Mouse (Mus musculus) forebrain, postnatal 0 days (tissue): ENCODE results near the gene Atp6v0a2. TPM values are rescaled to one million over a fixed set of nuclear protein-coding genes. Genes with fewer than 3 reads are reported as not detected.

Experiments
- ATAC-seq: fragments of 200-750 bp; cut with Nextera tagmentation; 2 replicates; pipeline ENCODE4 v1.8.0; 2017; ENCODE audit warnings: mild to moderate bottlenecking, moderate library complexity
- DNase-seq: peaks from one replicate; pipeline ENCODE4 v3.0.0-alpha.2; 2015
- H3K27ac ChIP-seq: fragments of 300-500 bp; sonication (generic); 2 replicates; pipeline ENCODE4 v1.5.1; 2014; ENCODE audit warnings: low read depth, mild to moderate bottlenecking, antibody characterized with exemption, low read length, moderate library complexity, mixed read lengths
- H3K27me3 ChIP-seq: fragments of 300-500 bp; sonication (generic); 2 replicates; pipeline ENCODE4 v1.6.1; 2014; ENCODE audit warnings: mild to moderate bottlenecking, low read length, mixed read lengths; ENCODE audit not compliant: insufficient read depth
- H3K36me3 ChIP-seq: fragments of 300-500 bp; sonication (generic); 2 replicates; pipeline ENCODE4 v1.6.1; 2014; ENCODE audit warnings: mild to moderate bottlenecking, moderate library complexity; ENCODE audit not compliant: insufficient read depth
- H3K4me1 ChIP-seq: fragments of 300-500 bp; sonication (generic); 2 replicates; pipeline ENCODE4 v1.6.1; 2014; ENCODE audit warnings: antibody characterized with exemption; ENCODE audit not compliant: insufficient read depth
- H3K4me2 ChIP-seq: fragments of 300-500 bp; sonication (generic); 2 replicates; pipeline ENCODE4 v1.6.1; 2014; ENCODE audit warnings: low read depth, mild to moderate bottlenecking, moderate library complexity
- H3K4me3 ChIP-seq: fragments of 300-500 bp; sonication (generic); 2 replicates; pipeline ENCODE4 v1.5.1; 2014; ENCODE audit warnings: low read depth, low read length, mixed read lengths
- H3K9ac ChIP-seq: fragments of 300-500 bp; sonication (generic); 2 replicates; pipeline ENCODE4 v1.6.1; 2014; ENCODE audit warnings: mild to moderate bottlenecking
- H3K9me3 ChIP-seq: fragments of 300-500 bp; sonication (generic); 2 replicates; pipeline ENCODE4 v1.6.1; 2016; ENCODE audit warnings: low read length
- CTCF ChIP-seq: sonication (generic); IDR thresholded peaks from 2 replicates; pipeline ENCODE4 v1.5.1; 2016; ENCODE audit warnings: antibody characterized with exemption, control low read depth, low read depth
- WGBS: fragments of 180-500 bp; shearing (Covaris S2); extraction: QIAGEN DNeasy Blood & Tissue Kit; methylation state at CpG from one replicate; pipeline ENCODE4 v1.1.7; 2014; 5-methylcytosine and 5-hydroxymethylcytosine counted together
- polyA plus RNA-seq: library from polyadenylated mRNA; unstranded; fragments of >200 nt; fragmentation: Nextera tagmentation; extraction: Ambion mirVana; gene quantifications from 2 replicates; pipeline ENCODE4 v1.2.1, GENCODE M21; 2015
- total RNA-seq: library from RNA; depleted of rRNA; stranded (reverse); fragments of >200 nt; gene quantifications from 2 replicates; pipeline ENCODE4 v1.2.3, GENCODE M21; 2014

Gene Atp6v0a2
- total and polyA plus RNA-seq, 2 experiments from 2014 or later: 20.1 to 21.2 TPM

DNA sequence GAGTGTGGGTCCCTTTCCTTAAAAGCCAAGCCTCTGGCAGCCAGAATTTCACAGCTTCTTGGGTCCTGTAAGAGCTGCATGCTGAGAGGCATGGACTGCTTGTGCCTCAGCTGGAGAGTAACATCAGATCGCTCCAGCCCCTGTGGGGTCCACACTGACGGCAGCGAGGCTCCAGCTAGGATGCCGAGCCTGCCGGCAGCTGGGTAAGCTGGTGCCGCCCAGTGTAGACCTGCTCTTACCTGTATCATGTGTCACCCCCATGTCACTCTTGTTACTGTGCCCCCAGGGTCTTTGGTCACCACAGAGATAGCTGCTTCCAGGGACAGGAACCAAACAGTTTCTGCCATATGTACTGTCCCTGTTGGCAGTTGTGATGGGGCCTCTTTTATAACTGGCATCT lies 94.7 kb downstream of the Atp6v0a2 start:
- Histone ChIP-seq H3K9me3 (no peaks in the 10 kb centered on the region), H3K27me3 (no peaks in the 10 kb centered on the region), H3K4me2 (no peak overlapping the region), H3K27ac (no peak overlapping the region), H3K4me1 (no peaks in the 10 kb centered on the region), H3K9ac (no peak overlapping the region), H3K4me3 (no peak overlapping the region), H3K36me3 (peaks cover 51% of the 10 kb centered on the region)
- DNase-seq: no peak
- no peak for TF ChIP-seq CTCF
- WGBS: 89% methylated on average over 6 of the region's 6 CpGs
- no peak for ATAC-seq

DNA sequence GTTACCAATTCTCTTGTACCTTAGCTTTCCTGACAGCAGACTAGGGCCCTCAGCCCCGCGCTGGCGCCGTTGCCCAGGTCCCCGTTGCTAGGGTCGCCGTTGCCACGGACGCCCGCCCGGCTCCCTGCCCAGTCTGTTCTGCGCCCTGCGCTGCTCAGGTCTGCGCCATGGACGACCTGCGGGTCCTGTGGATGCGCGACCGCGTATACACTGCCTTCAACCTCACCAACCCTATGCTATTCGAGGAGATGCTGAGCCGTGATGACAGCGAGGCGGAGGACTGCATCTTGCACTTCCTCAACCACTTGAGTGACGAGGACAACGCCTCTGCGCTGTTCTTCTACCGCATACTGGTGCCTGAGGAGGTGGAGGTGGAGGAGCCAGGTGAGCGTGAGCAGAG lies 96.6 kb downstream of the Atp6v0a2 start, which contains the start of gene Dnah10:
Dnah10 (plus strand) TSS at position 89 of the 400 bp plus-strand sequence.
- no peak for TF ChIP-seq CTCF
- H3K27ac ChIP-seq: no peak within 1 kb of the TSS
- H3K4me2 ChIP-seq: peak within 1 kb of the TSS; percentile 37; the same call in 1 of the 2 replicates
- peak; percentile 16 for DNase-seq
- WGBS: 7% methylated on average over 29 of the region's 29 CpGs
- H3K9me3 ChIP-seq: no peaks in the 10 kb centered on the region
- H3K9ac ChIP-seq: peak within 1 kb of the TSS; percentile 22; the same call in 1 of the 2 replicates
- H3K4me1 ChIP-seq: no peaks in the 10 kb centered on the region
- H3K27me3 ChIP-seq: no peaks in the 10 kb centered on the region
- peaks cover 32% of the 10 kb centered on the region for H3K36me3 ChIP-seq
- ATAC-seq: peak; percentile 83
- 0 out of 2 replicates have a peak within 1 kb of the TSS, but pooled peaks have one; percentile 7 for H3K4me3 ChIP-seq

DNA sequence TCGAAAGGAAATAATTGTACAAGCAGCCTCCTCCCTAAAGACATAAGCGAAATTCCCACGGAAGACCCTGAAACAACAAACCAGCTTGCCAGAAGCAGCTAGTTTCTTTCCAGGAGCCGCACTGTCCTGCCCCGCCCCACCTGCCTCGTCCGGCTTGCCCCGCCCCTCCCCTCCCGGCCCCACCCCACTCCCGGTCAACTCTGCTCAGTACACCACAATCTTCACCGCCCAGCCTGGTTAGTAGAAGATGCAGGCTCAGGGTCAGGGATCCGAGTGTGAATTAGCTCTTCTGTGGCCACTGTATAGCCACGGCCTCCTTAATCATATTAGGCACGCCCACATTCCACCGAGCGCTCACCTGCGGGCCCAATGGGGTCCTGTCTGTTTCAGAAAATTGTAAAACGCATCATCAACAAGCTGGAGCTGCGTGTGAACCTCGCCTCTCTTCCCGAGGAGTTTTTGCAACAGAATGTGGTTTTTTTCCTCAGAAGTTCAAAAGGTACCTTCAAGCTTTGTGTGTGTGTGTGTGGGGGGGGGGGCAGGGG lies 101.4 kb downstream of the Atp6v0a2 start:
- no peak for DNase-seq
- no peak for TF ChIP-seq CTCF
- no peaks in the 10 kb centered on the region for H3K27me3 ChIP-seq
- H3K9me3 ChIP-seq: no peaks in the 10 kb centered on the region
- H3K27ac ChIP-seq: no peak overlapping the region
- no peaks in the 10 kb centered on the region for H3K4me1 ChIP-seq
- peak overlapping the region; percentile 19; the same call in 1 of the 2 replicates for H3K4me3 ChIP-seq
- 15% methylated on average over 21 of the region's 21 CpGs for WGBS
- no peak for ATAC-seq
- no peak overlapping the region for H3K9ac ChIP-seq
- peak overlapping the region; percentile 26 for H3K4me2 ChIP-seq
- H3K36me3 ChIP-seq: no peaks in the 10 kb centered on the region

DNA sequence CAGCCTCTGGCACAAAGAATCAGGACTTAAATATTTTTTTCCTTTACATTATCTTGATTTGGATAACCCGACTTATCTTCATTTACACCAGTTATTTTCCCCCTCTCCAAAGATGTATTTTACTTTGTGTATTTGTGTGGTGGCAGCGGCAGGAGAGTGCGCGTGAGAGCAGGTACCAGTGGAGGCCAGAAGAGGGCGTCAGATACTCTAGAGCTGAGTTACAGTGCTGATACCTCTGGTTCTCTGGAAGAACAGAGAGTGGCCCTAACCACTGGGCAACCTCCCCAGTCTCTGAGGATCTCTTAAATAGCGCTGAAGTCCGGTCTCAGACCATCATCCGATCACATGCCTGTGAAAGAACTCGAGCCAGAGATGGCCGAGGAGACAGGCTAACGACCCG lies 105.6 kb downstream of the Atp6v0a2 start:
- Histone ChIP-seq H3K4me1 (no peaks in the 10 kb centered on the region), H3K27ac (no peak overlapping the region), H3K4me3 (no peak overlapping the region), H3K9me3 (no peaks in the 10 kb centered on the region), H3K9ac (no peak overlapping the region), H3K4me2 (no peak overlapping the region), H3K27me3 (no peaks in the 10 kb centered on the region), H3K36me3 (no peaks in the 10 kb centered on the region)
- 89% methylated on average over 12 of the region's 12 CpGs for WGBS
- DNase-seq (no peak), ATAC-seq (no peak)
- TF ChIP-seq CTCF: no peak

DNA sequence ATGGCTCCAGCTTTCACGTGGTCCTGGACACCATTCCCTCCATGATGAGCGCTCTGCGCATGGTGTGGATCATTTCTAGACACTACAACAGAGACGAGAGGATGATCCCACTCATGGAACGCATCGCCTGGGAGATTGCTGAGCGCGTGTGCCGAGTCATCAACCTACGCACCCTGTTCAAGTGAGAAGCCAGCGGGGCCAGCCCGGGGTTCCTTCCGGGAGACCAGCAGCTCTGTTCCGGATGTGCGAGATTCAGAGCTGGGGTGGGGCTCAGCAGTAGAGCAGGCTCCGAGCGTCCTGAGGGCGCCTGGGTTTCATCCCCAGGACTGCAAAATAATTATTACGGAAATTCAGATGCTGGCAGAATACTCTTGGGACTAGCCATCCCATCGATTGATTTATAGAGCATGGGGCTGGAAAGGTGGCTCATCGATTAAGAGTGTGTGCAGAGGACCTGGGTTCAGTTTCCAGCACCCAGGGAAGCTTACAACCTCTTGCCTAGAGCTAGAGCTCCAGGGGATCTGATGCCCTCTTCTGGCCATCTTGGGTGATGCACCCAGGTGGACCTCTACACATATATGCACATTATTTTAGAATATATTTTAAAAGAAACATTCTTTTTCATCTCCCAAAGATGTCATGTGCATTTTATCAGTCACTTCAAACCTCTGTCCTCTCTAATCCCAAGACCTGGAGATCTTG lies 113.7 kb downstream of the Atp6v0a2 start:
- TF ChIP-seq CTCF: no peak
- H3K9ac ChIP-seq: no peak overlapping the region
- no peaks in the 10 kb centered on the region for H3K4me1 ChIP-seq
- ATAC-seq (no peak), DNase-seq (no peak)
- no peak overlapping the region for H3K27ac ChIP-seq
- no peak overlapping the region for H3K4me3 ChIP-seq
- H3K4me2 ChIP-seq: no peak overlapping the region
- no peaks in the 10 kb centered on the region for H3K27me3 ChIP-seq
- H3K9me3 ChIP-seq: 0 out of 2 replicates have a peak, but pooled peaks cover 3% of the 10 kb centered on the region
- WGBS: 97% methylated on average over 21 of the region's 21 CpGs
- H3K36me3 ChIP-seq: no peaks in the 10 kb centered on the region

DNA sequence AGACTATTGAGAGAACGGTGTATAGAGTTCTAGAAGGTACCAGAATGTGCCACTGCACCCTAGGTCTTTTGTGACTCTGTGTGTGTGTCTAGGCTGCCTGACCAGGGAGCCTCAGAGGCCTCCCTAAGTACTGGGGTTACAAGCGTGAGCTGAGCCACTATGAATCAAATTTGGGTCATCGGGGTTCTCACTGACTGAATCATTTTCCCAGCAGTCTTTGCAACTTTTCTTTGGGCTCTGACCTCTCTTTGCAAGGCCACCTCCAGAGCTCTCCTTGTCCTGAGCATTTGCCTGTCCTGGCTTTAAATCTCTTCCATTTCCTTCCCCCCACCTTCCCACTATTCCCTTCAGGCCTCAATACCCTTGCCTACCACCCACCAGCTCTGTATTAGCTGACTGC lies 115.5 kb downstream of the Atp6v0a2 start:
- WGBS: 88% methylated on average over 3 of the region's 3 CpGs
- no peaks in the 10 kb centered on the region for H3K36me3 ChIP-seq
- TF ChIP-seq CTCF: no peak
- DNase-seq: no peak
- H3K4me3 ChIP-seq: no peak overlapping the region
- H3K9me3 ChIP-seq: 0 out of 2 replicates have a peak, but pooled peaks cover 3% of the 10 kb centered on the region
- H3K27me3 ChIP-seq: no peaks in the 10 kb centered on the region
- H3K4me1 ChIP-seq: no peaks in the 10 kb centered on the region
- no peak overlapping the region for H3K27ac ChIP-seq
- H3K4me2 ChIP-seq: no peak overlapping the region
- no peak for ATAC-seq
- H3K9ac ChIP-seq: no peak overlapping the region

DNA sequence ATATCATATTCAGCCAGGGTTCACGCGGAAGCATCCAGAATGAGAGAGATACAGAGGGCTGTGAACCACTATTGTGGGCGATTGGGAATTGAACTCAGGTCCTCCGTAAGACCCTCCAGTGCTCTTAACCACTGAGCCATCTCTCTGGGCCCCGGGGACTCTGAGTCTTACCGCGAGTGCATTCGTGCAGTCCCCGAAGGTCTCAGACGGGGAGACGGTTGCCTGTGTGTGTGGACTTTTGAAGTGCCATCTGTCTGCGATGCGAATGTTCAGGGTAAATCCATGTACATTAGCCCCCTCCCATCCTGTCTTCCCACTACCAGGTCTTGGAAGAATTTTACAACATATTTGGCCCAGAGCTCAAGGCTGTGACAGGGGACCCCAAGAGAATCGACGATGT lies 117.8 kb downstream of the Atp6v0a2 start:
- Histone ChIP-seq H3K36me3 (no peaks in the 10 kb centered on the region), H3K9me3 (no peaks in the 10 kb centered on the region), H3K27ac (no peak overlapping the region), H3K9ac (no peak overlapping the region), H3K4me1 (no peaks in the 10 kb centered on the region), H3K4me2 (no peak overlapping the region), H3K27me3 (no peaks in the 10 kb centered on the region), H3K4me3 (no peak overlapping the region)
- ATAC-seq (no peak), DNase-seq (no peak)
- no peak for TF ChIP-seq CTCF
- 91% methylated on average over 15 of the region's 15 CpGs for WGBS
